Mouse (Mus musculus) liver, embryonic 12.5 days (tissue): Measurements from ENCODE around the gene Frmd8. TPM values are rescaled to one million over a fixed set of nuclear protein-coding genes. Genes with fewer than 3 reads are reported as not detected.
A peak's percentile ranks its signal among the peaks of the same experiment; 100 is the strongest.

ENCODE experiments used
- ATAC-seq: fragments of 200-750 bp; cut with Nextera tagmentation; 2 replicates; pipeline ENCODE4 v1.8.0; 2017; ENCODE audit warnings: moderate number of reproducible peaks, mild to moderate bottlenecking, moderate library complexity
- H3K27ac ChIP-seq: fragments of 300-500 bp; sonication (generic); 2 replicates; pipeline ENCODE4 v1.5.1; 2016; ENCODE audit warnings: mild to moderate bottlenecking
- H3K27me3 ChIP-seq: fragments of 300-500 bp; sonication (generic); replicated peaks from 2 replicates; pipeline ENCODE4 v1.6.1; 2016; ENCODE audit warnings: mild to moderate bottlenecking, moderate library complexity
- H3K36me3 ChIP-seq: fragments of 300-500 bp; sonication (generic); 2 replicates; pipeline ENCODE4 v1.6.1; 2016; ENCODE audit warnings: mild to moderate bottlenecking, moderate library complexity
- H3K4me1 ChIP-seq: fragments of 300-500 bp; sonication (generic); 2 replicates; pipeline ENCODE4 v1.6.1; 2016
- H3K4me2 ChIP-seq: fragments of 300-500 bp; sonication (generic); 2 replicates; pipeline ENCODE4 v1.6.1; 2016; ENCODE audit warnings: mild to moderate bottlenecking, moderate library complexity
- H3K4me3 ChIP-seq: fragments of 300-500 bp; sonication (generic); 2 replicates; pipeline ENCODE4 v1.5.1; 2016; ENCODE audit warnings: mild to moderate bottlenecking, moderate library complexity
- H3K9ac ChIP-seq: fragments of 300-500 bp; sonication (generic); 2 replicates; pipeline ENCODE4 v1.6.1; 2016; ENCODE audit warnings: mild to moderate bottlenecking, moderate library complexity
- H3K9me3 ChIP-seq: fragments of 300-500 bp; sonication (generic); replicated peaks from 2 replicates; pipeline ENCODE4 v1.6.1; 2016; ENCODE audit warnings: mild to moderate bottlenecking, moderate library complexity
- WGBS: fragments of 180-500 bp; shearing (Covaris S2); methylation state at CpG from one replicate; pipeline ENCODE4 v1.1.7; 2016; ENCODE audit not compliant: insufficient replicate concordance; 5-methylcytosine and 5-hydroxymethylcytosine counted together
- polyA plus RNA-seq: library from polyadenylated mRNA; unstranded; fragments of >200 nt; fragmentation: Nextera tagmentation; extraction: Ambion mirVana; gene quantifications from 2 replicates; pipeline ENCODE4 v1.2.1, GENCODE M21; 2016

Gene Frmd8
- polyA plus RNA-seq, 1 experiment from 2014 or later: 22.1 TPM

DNA sequence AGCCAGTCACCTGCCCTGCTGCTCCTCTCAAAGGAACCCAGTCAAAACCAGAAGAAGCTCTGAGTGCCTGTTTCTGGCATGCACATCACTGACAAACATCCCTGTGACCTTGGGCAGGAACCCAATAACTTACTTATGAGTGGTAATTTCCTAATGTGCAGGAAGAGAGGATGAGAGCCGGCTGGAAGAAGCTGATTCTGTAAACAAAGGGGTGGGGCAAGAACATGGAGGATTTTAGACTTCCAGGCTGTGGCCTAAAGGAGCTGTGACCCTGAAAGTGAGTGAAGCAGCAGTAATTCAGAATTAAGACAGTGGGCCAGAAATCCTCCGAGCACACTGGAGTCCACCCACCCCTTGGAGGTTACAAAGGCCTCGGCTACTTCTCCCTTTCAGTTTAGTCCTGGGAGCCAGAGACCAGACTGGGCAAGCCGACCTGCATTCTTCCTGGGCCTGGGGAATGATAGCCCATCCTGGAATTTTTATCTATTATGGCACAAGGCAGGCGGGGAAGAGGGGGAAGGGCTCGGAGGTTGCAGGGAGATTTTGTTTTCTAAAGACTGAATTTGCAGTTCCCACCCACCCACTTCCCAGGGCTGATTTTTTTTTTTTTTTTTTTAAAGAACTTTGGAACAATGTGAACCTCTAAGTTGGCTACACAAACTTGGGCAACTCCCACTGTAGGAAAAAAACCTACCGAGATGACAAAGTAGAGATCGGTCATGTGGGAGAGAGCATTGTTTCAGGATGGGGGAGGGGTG lies 68.8 kb downstream of the Frmd8 start:
- Histone ChIP-seq H3K36me3 (no peaks in the 10 kb centered on the region), H3K27me3 (no peaks in the 10 kb centered on the region), H3K9ac (peak overlapping the region; percentile 72), H3K4me2 (peak overlapping the region; percentile 60), H3K27ac (peak overlapping the region; percentile 99), H3K9me3 (no peaks in the 10 kb centered on the region), H3K4me3 (peak overlapping the region; percentile 16), H3K4me1 (peaks cover 78% of the 10 kb centered on the region)
- 12% methylated on average over 8 of the region's 8 CpGs for WGBS
- ATAC-seq: no peak

- H3K4me3 ChIP-seq: peak overlapping the region; percentile 91
- 31% methylated on average over 8 of the region's 8 CpGs for WGBS
These were observed 70.6 kb downstream of the Frmd8 start for GRCm38 (mm10) chr19:5804371-5804899.

GRCm38 (mm10) chr19:5803881-5804279 lies 71.2 kb downstream of the Frmd8 start:
- Histone ChIP-seq H3K27me3 (no peaks in the 10 kb centered on the region), H3K9me3 (no peaks in the 10 kb centered on the region), H3K27ac (peak overlapping the region; percentile 99), H3K4me2 (peak overlapping the region; percentile 93), H3K36me3 (peaks cover 19% of the 10 kb centered on the region), H3K9ac (peak overlapping the region; percentile 99), H3K4me3 (peak overlapping the region; percentile 91), H3K4me1 (peaks cover 58% of the 10 kb centered on the region)
- 2% methylated on average over 16 of the region's 16 CpGs for WGBS
- ATAC-seq: 0 out of 2 replicates have a peak, but pooled peaks have one; percentile 17

More at GRCm38 (mm10) chr19:5804371-5804899, 70.6 kb downstream of the Frmd8 start:
- Histone ChIP-seq H3K9ac (peak overlapping the region; percentile 99), H3K27ac (peak overlapping the region; percentile 99), H3K36me3 (peaks cover 15% of the 10 kb centered on the region), H3K27me3 (no peaks in the 10 kb centered on the region), H3K4me1 (peaks cover 61% of the 10 kb centered on the region), H3K9me3 (no peaks in the 10 kb centered on the region), H3K4me2 (peak overlapping the region; percentile 93)
- ATAC-seq: no peak

GRCm38 (mm10) chr19:5803041-5803880 lies 71.8 kb downstream of the Frmd8 start:
- Histone ChIP-seq H3K36me3 (peaks cover 26% of the 10 kb centered on the region), H3K27ac (peak overlapping the region; percentile 99), H3K9me3 (no peaks in the 10 kb centered on the region), H3K4me1 (peaks cover 52% of the 10 kb centered on the region), H3K4me3 (peak overlapping the region; percentile 91), H3K9ac (peak overlapping the region; percentile 99), H3K27me3 (no peaks in the 10 kb centered on the region), H3K4me2 (peak overlapping the region; percentile 93)
- WGBS: under 1% methylated on average over 51 of the region's 67 CpGs
- peak; percentile 88 for ATAC-seq

DNA sequence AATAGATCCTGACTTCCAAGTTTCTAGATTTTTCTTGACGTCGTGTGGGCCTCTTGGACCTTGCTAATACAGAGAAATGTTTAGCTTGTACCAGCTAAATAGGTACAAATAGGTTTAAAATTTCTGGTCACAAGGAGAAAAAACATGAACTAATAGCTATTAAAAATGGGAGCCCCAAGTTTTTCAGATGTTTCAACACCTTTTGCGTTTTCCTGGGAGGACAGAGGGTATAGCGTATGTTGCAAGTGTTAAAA lies 72.4 kb downstream of the Frmd8 start:
- no peaks in the 10 kb centered on the region for H3K27me3 ChIP-seq
- no peaks in the 10 kb centered on the region for H3K9me3 ChIP-seq
- H3K4me1 ChIP-seq: peaks cover 51% of the 10 kb centered on the region
- WGBS: 0% methylated on average over 4 of the region's 4 CpGs
- peak overlapping the region; percentile 99 for H3K9ac ChIP-seq
- H3K4me3 ChIP-seq: peak overlapping the region; percentile 91
- no peak for ATAC-seq
- peak overlapping the region; percentile 93 for H3K4me2 ChIP-seq
- H3K36me3 ChIP-seq: peaks cover 31% of the 10 kb centered on the region
- H3K27ac ChIP-seq: peak overlapping the region; percentile 99

GRCm38 (mm10) chr19:5802011-5802786 lies 72.9 kb downstream of the Frmd8 start:
- Histone ChIP-seq H3K9me3 (no peaks in the 10 kb centered on the region), H3K27ac (peak overlapping the region; percentile 99), H3K4me1 (peaks cover 51% of the 10 kb centered on the region), H3K4me2 (peak overlapping the region; percentile 93), H3K36me3 (peaks cover 36% of the 10 kb centered on the region), H3K9ac (peak overlapping the region; percentile 99), H3K27me3 (no peaks in the 10 kb centered on the region), H3K4me3 (peak overlapping the region; percentile 91)
- WGBS: under 1% methylated on average over 25 of the region's 25 CpGs
- no peak for ATAC-seq

- Histone ChIP-seq H3K27me3 (no peaks in the 10 kb centered on the region), H3K9ac (peak overlapping the region; percentile 99), H3K27ac (peak overlapping the region; percentile 99), H3K36me3 (peaks cover 43% of the 10 kb centered on the region), H3K4me1 (peaks cover 51% of the 10 kb centered on the region), H3K4me2 (peak overlapping the region; percentile 93), H3K9me3 (no peaks in the 10 kb centered on the region), H3K4me3 (peak overlapping the region; percentile 91)
- 3% methylated on average over 3 of the region's 3 CpGs for WGBS
- no peak for ATAC-seq
These were observed 73.6 kb downstream of the Frmd8 start for GRCm38 (mm10) chr19:5801432-5801964.

DNA sequence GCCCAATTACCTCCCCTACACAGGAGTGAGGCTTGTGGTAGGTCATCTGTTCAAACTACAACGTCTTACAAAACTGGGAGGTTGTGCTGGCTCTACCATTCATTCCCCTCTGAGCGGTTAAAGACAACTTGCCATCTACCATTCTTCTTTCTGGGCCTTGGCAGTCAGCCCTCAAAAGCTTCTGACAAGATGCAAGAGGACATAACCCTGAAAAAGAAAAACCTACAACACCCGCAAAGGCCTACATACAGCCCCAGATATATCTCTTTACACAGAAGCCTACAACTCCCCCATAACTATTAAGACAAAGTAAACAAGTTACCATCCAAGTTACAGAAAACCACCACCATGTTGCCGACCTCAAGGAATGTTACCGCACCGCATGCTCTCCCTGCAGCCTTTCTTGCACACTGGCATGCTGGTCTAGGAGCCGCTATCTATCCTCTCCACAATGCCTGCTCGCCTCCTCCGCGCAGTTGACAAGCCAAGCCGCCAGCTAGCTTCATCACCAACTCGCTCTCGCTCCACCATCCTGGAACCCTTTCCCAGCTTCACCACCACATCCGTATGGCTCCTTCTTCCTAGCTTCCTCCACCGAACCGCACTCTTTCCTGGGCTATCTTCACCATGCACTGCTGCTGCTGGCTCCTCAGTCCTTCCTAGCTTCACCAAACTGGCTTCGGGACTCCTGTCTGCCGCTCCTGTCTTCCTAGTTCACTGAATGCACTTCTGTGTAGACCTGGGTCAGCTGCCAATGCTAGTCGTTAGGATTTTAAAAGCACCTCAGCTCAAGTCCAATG lies 74.2 kb downstream of the Frmd8 start:
- peak overlapping the region; percentile 99 for H3K9ac ChIP-seq
- peaks cover 51% of the 10 kb centered on the region for H3K4me1 ChIP-seq
- WGBS: 0% methylated on average over 19 of the region's 19 CpGs
- peak overlapping the region; percentile 91 for H3K4me3 ChIP-seq
- H3K9me3 ChIP-seq: no peaks in the 10 kb centered on the region
- H3K27me3 ChIP-seq: no peaks in the 10 kb centered on the region
- peak overlapping the region; percentile 99 for H3K27ac ChIP-seq
- H3K36me3 ChIP-seq: peaks cover 50% of the 10 kb centered on the region
- peak overlapping the region; percentile 93 for H3K4me2 ChIP-seq
- ATAC-seq: no peak

DNA sequence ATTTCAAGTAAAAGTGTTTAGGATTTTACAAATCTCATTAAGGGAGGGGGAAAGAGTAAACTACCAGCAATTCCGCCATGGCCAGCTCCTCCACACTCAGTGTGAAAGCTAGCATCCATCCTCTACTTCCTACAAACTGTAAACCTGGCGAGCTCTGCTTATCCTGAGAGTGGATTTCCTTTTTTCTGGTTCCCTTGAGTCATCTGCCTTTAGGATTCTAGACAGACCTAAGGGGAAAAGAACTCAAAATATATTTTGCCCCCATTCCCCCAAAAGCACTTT lies 74.8 kb downstream of the Frmd8 start:
- 2% methylated on average over 2 of the region's 2 CpGs for WGBS
- Histone ChIP-seq H3K36me3 (peaks cover 55% of the 10 kb centered on the region), H3K27ac (peak overlapping the region; percentile 99), H3K4me3 (peak overlapping the region; percentile 91), H3K9me3 (no peaks in the 10 kb centered on the region), H3K4me1 (peaks cover 51% of the 10 kb centered on the region), H3K9ac (peak overlapping the region; percentile 99), H3K27me3 (no peaks in the 10 kb centered on the region), H3K4me2 (peak overlapping the region; percentile 93)
- no peak for ATAC-seq
